Mouse (Mus musculus) splenic B cell, adult 2 months (primary cell): Measurements from ENCODE around the gene Krtap5-2.
"Not testable (repeated sequence)": the region's sequence is repeated elsewhere in the genome, so short reads cannot be mapped to it uniquely, and the experiment has no call there.

Experiments
- DNase-seq: peaks from one replicate; pipeline ENCODE4 v3.0.0-alpha.2; 2011; ENCODE audit warnings: low read depth, low spot score
- H3K27me3 ChIP-seq: 2 replicates; pipeline ENCODE4 v1.6.1; 2012; ENCODE audit warnings: mild to moderate bottlenecking, low read length, moderate library complexity, mixed read lengths; ENCODE audit not compliant: control insufficient read depth, poor library complexity, insufficient read depth, severe bottlenecking
- H3K36me3 ChIP-seq: 2 replicates; pipeline ENCODE4 v1.6.1; 2012; ENCODE audit warnings: mild to moderate bottlenecking, low read length, moderate library complexity, mixed read lengths; ENCODE audit not compliant: control insufficient read depth, poor library complexity, insufficient read depth, severe bottlenecking

The Krtap5-2 gene

GRCm38 (mm10) chr7:142155308-142155707 lies 20.5 kb downstream of the Krtap5-2 start:
- H3K36me3 ChIP-seq: no peaks in the 10 kb centered on the region
- no peak for DNase-seq
- no peaks in the 10 kb centered on the region for H3K27me3 ChIP-seq

DNA sequence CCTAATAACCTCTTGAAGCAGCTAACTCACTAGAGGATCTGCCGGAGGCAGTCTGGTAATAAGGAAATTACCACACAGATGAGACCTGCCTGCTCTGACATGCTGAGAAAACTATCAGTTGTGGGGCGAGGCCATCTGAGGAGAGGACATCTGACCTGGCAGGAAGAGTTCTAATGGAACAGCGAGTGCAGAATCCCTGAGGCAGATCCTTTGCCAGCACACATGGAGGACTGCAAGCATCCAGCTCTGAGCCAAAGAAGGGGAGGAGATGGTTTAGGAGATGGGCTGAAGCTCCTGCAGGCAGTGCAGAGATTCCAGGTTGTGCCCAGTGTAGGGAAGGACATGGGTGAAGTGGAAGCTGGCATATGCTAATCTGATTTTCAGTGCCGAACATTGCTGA lies 23.6 kb downstream of the Krtap5-2 start:
- no peaks in the 10 kb centered on the region for H3K27me3 ChIP-seq

DNA sequence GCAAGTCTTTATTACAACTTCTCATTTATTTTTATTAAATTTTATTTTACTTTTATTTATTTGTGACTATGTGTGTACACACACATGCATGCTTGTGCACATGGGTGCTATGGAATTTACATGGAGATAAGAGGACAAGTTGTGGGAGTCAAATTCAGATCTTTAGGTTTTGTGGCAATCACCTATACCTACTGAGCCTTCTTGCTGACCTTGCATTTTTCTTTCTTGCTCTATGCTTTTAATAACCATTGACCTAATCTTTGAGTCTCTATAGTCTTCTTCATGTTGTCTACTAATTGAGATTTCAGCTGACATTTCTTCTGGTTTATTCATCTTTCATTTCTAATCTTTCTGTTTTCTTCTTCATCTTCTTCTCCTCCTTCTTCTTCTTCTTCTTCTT lies 27.2 kb downstream of the Krtap5-2 start:
- no peaks in the 10 kb centered on the region for H3K27me3 ChIP-seq
- H3K36me3 ChIP-seq: no peaks in the 10 kb centered on the region
- DNase-seq: no peak

More for the DNA sequence above, 23.6 kb downstream of the Krtap5-2 start:
- no peaks in the 10 kb centered on the region for H3K36me3 ChIP-seq
- DNase-seq: no peak

GRCm38 (mm10) chr7:142146033-142146432 lies 29.8 kb downstream of the Krtap5-2 start:
- DNase-seq: peak; percentile 61
- Histone ChIP-seq H3K27me3 (no peaks in the 10 kb centered on the region), H3K36me3 (no peaks in the 10 kb centered on the region)

DNA sequence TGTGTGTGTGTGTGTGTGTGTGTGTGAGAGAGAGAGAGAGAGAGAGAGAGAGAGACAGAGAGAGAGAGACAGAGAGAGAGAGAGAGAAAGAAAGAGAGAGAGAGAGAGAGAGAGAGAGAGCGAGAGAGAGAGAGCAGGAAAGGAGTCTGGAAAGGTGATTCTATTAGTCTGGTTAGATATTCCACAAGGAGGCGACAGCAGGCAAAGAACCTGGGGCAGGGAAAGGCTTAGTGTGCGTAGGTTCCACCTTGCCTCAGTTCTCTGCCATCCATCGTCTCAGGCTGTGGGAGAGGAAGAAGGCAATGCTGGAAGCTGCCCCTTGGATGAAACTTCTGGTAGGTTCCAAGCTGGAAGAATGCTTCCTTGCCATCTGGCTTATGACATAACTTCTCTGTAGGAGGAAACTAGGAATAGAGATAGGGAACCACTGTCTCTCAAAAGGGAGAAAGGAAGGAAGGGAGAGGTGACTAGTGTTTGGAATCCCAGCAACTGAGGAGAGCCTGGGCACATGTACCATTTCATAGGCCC lies 30.3 kb downstream of the Krtap5-2 start:
- Histone ChIP-seq H3K27me3 (no peaks in the 10 kb centered on the region), H3K36me3 (no peaks in the 10 kb centered on the region)
- no peak for DNase-seq

- no peaks in the 10 kb centered on the region for H3K36me3 ChIP-seq
- H3K27me3 ChIP-seq: no peaks in the 10 kb centered on the region
- no peak for DNase-seq
Observed at GRCm38 (mm10) chr7:142144507-142144906, 31.3 kb downstream of the Krtap5-2 start, which contains the start of gene Gm45337. TSS of gene Gm45337 (minus strand) at chr7:142144607.

DNA sequence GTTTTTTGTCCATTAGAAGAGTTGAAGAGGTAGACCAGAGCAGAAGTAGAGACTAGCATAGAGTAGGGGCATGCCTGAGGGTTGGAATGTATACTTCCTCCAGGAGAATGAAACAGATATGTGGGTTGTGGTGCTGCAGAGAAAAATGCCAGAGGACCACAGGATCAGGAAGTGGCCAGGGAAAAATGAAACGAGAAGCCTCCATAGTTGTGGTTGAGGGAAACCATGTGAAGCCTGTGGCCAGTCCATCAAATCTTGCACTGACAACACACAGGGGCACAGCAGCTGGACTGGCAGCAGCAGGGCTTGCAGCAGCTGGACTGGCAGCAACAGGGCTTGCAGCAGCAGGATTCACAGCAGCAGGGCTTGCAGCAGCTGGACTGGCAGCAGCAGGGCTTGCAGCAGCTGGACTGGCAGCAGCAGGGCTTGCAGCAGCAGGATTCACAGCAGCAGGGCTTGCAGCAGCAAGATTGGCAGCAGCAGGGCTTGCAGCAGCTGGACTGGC lies 32.2 kb downstream of the Krtap5-2 start:
- not testable (repeated sequence) for H3K36me3 ChIP-seq, H3K27me3 ChIP-seq

DNA sequence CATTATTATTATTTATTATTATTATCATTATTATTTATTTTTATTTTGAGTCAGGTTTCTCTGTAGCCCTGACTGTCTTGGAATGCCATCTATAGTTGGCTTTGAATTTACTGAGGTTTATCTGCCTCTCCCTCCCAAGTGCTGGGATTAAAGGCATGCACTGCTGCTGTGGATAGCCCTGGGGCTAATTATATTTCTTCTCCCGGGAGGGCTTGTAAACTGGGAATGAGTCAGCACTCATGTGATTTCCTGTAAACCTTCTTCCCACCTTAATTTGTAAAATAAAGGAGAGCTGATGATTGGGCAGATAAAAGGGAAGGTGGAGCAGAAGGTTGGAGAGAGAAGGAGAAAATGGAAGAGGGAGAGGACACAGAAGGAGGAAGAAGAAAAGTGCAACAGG lies 35.1 kb downstream of the Krtap5-2 start:
- no peak for DNase-seq
- Histone ChIP-seq H3K27me3 (no peaks in the 10 kb centered on the region), H3K36me3 (no peaks in the 10 kb centered on the region)

More for the DNA sequence above, 32.2 kb downstream of the Krtap5-2 start:
- not testable (repeated sequence) for DNase-seq

DNA sequence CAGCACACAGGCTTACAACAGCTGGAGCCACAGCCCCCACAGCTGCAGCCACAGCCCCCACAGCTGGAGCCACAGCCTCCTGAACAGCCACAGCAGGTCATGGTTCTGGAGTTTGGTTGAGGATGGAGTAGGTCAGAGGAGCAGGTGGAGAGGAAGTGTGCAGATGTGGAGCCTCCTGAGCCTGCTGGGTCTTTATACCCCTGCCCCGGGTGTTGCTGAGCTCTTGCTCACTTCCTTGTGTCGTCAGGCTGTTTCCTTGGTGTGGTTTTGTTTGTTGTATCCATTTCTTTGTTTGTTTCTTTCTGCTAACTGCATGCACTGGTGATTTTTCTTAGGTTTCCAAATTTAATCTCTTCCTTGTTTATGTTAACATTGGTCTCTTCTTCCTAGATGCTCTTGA lies 39.9 kb downstream of the Krtap5-2 start, which contains the start of gene Gm39115:
Gene Gm39115, minus strand, starts transcription at position 101 of the 400 bp plus-strand sequence.
- H3K36me3 ChIP-seq, DNase-seq, H3K27me3 ChIP-seq: not testable (repeated sequence)

GRCm38 (mm10) chr7:142134206-142134995 lies 41.4 kb downstream of the Krtap5-2 start:
- no peak for DNase-seq
- Histone ChIP-seq H3K27me3 (no peaks in the 10 kb centered on the region), H3K36me3 (no peaks in the 10 kb centered on the region)

DNA sequence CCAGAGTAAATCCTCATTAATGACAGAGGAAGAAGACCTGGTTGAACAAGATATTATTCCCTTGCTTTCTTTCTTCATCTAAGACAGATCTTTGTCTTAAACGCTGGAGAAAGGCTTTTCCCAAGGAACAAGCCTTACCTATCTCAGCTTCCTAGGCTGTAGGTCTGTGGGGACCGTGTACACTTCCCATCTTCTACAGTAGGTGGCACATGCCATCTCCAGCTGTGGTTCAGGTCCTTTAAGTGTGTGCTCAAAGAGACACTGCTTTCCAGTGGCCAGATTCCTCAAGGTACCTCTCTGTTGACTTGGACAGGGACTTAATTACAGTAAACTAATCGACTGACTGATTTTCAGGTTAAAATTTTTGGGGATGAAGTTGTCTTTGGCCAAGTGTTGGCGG lies 47.0 kb downstream of the Krtap5-2 start:
- H3K36me3 ChIP-seq: no peaks in the 10 kb centered on the region
- no peaks in the 10 kb centered on the region for H3K27me3 ChIP-seq
- DNase-seq: no peak
